Mouse (Mus musculus) stomach, postnatal 0 days (tissue): ENCODE measurements around the gene Abhd14a. TPM values are rescaled to one million over a fixed set of nuclear protein-coding genes. Genes with fewer than 3 reads are reported as not detected.

ENCODE experiments used
- ATAC-seq: fragments of 200-750 bp; cut with Nextera tagmentation; 2 replicates; pipeline ENCODE4 v1.8.0; 2017; ENCODE audit not compliant: low FRiP score, low TSS enrichment
- DNase-seq: peaks from one replicate; pipeline ENCODE4 v3.0.0-alpha.2; 2016; ENCODE audit warnings: low spot score
- H3K27ac ChIP-seq: fragments of 300-500 bp; sonication (generic); replicated peaks from 2 replicates; pipeline ENCODE4 v1.5.1; 2014; ENCODE audit warnings: mild to moderate bottlenecking, control low read depth
- H3K27me3 ChIP-seq: fragments of 300-500 bp; sonication (generic); 2 replicates; pipeline ENCODE4 v1.6.1; 2014; ENCODE audit warnings: low read length; ENCODE audit not compliant: control insufficient read depth, insufficient read depth
- H3K36me3 ChIP-seq: fragments of 300-500 bp; sonication (generic); 2 replicates; pipeline ENCODE4 v1.6.1; 2014; ENCODE audit warnings: low read length, mixed read lengths; ENCODE audit not compliant: control insufficient read depth, insufficient read depth
- H3K4me1 ChIP-seq: fragments of 300-500 bp; sonication (generic); replicated peaks from 2 replicates; pipeline ENCODE4 v1.6.1; 2014; ENCODE audit warnings: antibody characterized with exemption; ENCODE audit not compliant: control insufficient read depth, insufficient read depth
- H3K4me2 ChIP-seq: fragments of 300-500 bp; sonication (generic); replicated peaks from 2 replicates; pipeline ENCODE4 v1.6.1; 2014; ENCODE audit warnings: low read depth, mild to moderate bottlenecking, control low read depth, moderate library complexity
- H3K4me3 ChIP-seq: fragments of 300-500 bp; sonication (generic); 2 replicates; pipeline ENCODE4 v1.5.1; 2014; ENCODE audit warnings: low read depth, low read length, control low read depth
- H3K9ac ChIP-seq: fragments of 300-500 bp; sonication (generic); 2 replicates; pipeline ENCODE4 v1.6.1; 2014; ENCODE audit warnings: mild to moderate bottlenecking, low read length, control low read depth, mixed read lengths
- H3K9me3 ChIP-seq: fragments of 300-500 bp; sonication (generic); 2 replicates; pipeline ENCODE4 v1.6.1; 2016; ENCODE audit warnings: low read length; ENCODE audit not compliant: control insufficient read depth
- CTCF ChIP-seq: IDR thresholded peaks from 2 replicates; pipeline ENCODE4 v1.5.1; 2016; ENCODE audit warnings: antibody characterized with exemption, low read depth, mild to moderate bottlenecking, moderate library complexity
- EP300 ChIP-seq: optimal IDR thresholded peaks from 2 replicates; pipeline ENCODE3; 2016; ENCODE audit warnings: antibody characterized with exemption
- WGBS: fragments of 180-500 bp; shearing (Covaris S2); extraction: QIAGEN DNeasy Blood & Tissue Kit; methylation state at CpG from one replicate; pipeline ENCODE4 v1.1.7; 2014; 5-methylcytosine and 5-hydroxymethylcytosine counted together
- polyA plus RNA-seq: library from polyadenylated mRNA; unstranded; fragments of >200 nt; fragmentation: Nextera tagmentation; extraction: Ambion mirVana; gene quantifications from 2 replicates; pipeline ENCODE4 v1.2.1, GENCODE M21; 2015

Gene Abhd14a
- polyA plus RNA-seq, 1 experiment from 2014 or later, result 23.2 TPM

DNA sequence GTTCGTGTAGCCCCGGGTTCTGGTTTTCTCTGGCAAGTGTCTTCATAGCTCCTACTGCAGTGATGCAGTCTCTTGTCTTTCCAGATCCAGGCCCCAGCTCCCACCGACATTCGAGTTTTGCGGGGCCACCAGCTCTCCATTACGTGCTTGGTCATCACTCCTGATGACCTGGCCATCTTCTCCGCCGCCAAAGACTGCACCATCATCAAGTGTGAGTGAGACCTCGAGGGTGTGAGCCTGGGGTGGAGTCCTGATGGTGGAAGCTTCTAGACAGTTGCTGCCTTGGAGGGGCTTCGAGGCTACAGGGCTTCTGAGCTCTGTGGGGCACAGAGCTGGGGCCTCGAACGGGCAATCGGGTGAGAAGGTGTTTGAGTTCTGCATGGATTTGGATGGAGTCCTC is 34.2 kb upstream of the Abhd14a start:
- Histone ChIP-seq H3K36me3 (peaks cover 11% of the 10 kb centered on the region; the same call in 1 of the 2 replicates), H3K9me3 (no peaks in the 10 kb centered on the region), H3K9ac (no peak overlapping the region), H3K4me2 (no peak overlapping the region), H3K4me3 (no peak overlapping the region), H3K27ac (no peak overlapping the region), H3K4me1 (no peaks in the 10 kb centered on the region; the same call in 1 of the 2 replicates), H3K27me3 (no peaks in the 10 kb centered on the region)
- 94% methylated on average over 13 of the region's 13 CpGs for WGBS
- TF ChIP-seq EP300, result no peak
- no peak for TF ChIP-seq CTCF
- no peak for ATAC-seq
- DNase-seq, result no peak

DNA sequence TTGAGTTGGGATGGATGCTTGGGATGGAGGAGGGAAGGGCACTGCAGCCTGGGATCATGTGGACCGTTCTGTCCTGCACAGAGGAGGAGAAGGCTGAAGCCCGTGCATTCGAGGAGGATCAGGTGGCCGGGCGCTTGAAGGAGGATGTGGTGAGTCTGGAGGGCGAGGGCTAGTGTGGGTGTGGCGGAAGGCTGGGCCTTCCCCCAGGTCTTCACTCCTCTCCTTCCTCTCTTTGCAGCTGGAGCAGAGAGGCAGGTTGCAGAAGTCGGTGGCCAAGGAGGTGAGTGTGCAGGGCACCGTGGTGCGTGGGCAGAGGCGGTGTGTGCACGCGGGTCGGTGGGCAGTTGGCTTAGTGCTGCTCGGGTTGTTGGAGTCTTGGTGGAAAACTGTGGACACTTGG is 33.6 kb upstream of the Abhd14a start:
- Histone ChIP-seq H3K4me3 (no peak overlapping the region), H3K4me1 (no peaks in the 10 kb centered on the region; the same call in 1 of the 2 replicates), H3K9me3 (no peaks in the 10 kb centered on the region), H3K27me3 (no peaks in the 10 kb centered on the region), H3K27ac (no peak overlapping the region), H3K9ac (no peak overlapping the region), H3K4me2 (no peak overlapping the region), H3K36me3 (peaks cover 11% of the 10 kb centered on the region; the same call in 1 of the 2 replicates)
- DNase-seq (no peak), ATAC-seq (no peak)
- TF ChIP-seq EP300 (no peak), CTCF (no peak)
- WGBS, result 93% methylated on average over 15 of the region's 15 CpGs

DNA sequence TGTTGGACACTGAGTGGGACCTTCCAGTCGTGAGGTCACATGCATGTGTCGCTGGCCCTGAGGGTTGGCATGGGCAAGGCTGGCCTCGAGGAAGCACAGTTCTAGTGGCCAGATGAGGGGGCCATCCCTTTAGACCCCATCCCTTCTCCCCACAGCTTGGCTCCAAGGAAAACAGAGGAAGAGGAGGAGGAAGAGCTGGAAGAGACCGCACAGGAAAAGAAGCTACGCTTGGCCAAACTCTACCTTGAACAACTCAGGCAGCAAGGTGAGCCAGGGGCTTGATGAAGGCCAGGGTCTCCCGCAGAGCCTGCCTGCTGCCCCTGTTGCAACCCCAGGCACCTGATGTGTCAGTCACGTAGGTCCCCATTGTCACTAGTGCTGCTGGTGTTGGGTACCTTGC is 33.1 kb upstream of the Abhd14a start:
- no peak for ATAC-seq
- peaks cover 11% of the 10 kb centered on the region; the same call in 1 of the 2 replicates for H3K36me3 ChIP-seq

DNA sequence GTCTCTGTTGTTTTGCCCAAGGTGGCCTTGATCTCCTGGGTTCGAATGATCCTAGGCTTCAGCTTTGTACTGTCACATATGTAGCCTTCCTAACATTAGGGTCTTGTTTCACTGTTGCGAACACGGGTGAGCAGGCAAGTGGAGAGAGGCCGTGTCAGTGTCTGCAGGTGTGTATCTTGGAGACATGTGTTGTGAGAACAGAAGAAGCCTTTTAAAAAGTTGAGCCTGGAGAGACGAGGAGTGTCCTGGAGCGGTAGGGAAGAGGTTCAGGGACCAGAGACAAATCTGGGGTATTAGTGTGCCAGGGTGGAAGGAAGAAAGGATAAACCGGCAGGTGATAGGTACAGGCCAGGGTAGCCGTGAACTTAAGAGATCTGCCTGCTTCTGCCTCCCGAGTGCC is 30.6 kb upstream of the Abhd14a start:
- Histone ChIP-seq H3K36me3 (peaks cover 7% of the 10 kb centered on the region; the same call in 1 of the 2 replicates), H3K9me3 (no peaks in the 10 kb centered on the region), H3K27ac (no peak overlapping the region), H3K27me3 (no peaks in the 10 kb centered on the region), H3K4me2 (peak overlapping the region; percentile 90), H3K4me1 (peaks cover 4% of the 10 kb centered on the region; the same call in 1 of the 2 replicates), H3K4me3 (peak overlapping the region; percentile 58), H3K9ac (peak overlapping the region; percentile 71)
- no peak for ATAC-seq
- no peak for TF ChIP-seq CTCF
- TF ChIP-seq EP300, result no peak
- no peak for DNase-seq
- WGBS, result 77% methylated on average over 9 of the region's 9 CpGs

More for the DNA sequence above, 33.1 kb upstream of the Abhd14a start:
- H3K9ac ChIP-seq, result no peak overlapping the region
- H3K27me3 ChIP-seq, result no peaks in the 10 kb centered on the region
- no peaks in the 10 kb centered on the region; the same call in 1 of the 2 replicates for H3K4me1 ChIP-seq
- no peak for DNase-seq
- TF ChIP-seq EP300 (no peak), CTCF (no peak)
- H3K9me3 ChIP-seq, result no peaks in the 10 kb centered on the region
- no peak overlapping the region for H3K4me2 ChIP-seq
- H3K4me3 ChIP-seq, result no peak overlapping the region
- 95% methylated on average over 7 of the region's 7 CpGs for WGBS
- H3K27ac ChIP-seq, result no peak overlapping the region

DNA sequence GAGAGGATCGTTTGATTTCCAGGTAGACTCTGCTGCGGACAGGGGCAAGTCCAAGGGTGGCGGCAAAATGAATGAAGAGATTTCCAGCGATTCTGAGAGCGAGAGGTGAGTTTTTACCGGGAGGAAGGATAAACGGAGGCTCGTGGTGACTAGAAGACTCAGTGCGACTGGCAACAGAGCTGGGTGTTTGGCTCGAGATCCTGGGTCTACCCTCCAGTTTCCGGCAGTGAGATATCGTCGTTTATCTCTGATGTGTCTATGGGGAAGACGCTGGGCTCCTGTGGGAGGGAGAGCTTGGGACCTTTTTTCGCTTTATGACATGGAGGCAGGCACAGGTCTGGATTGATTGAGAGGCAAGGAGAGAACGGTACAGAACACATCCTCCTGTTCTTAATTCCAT is 30.2 kb upstream of the Abhd14a start:
- Histone ChIP-seq H3K4me1 (peaks cover 4% of the 10 kb centered on the region; the same call in 1 of the 2 replicates), H3K27me3 (no peaks in the 10 kb centered on the region), H3K4me2 (peak overlapping the region; percentile 90), H3K36me3 (peaks cover 3% of the 10 kb centered on the region; the same call in 1 of the 2 replicates), H3K9ac (peak overlapping the region; percentile 71), H3K4me3 (peak overlapping the region; percentile 58), H3K27ac (0 out of 2 replicates have a peak overlapping the region, but pooled peaks have one; percentile 40), H3K9me3 (no peaks in the 10 kb centered on the region)
- DNase-seq (no peak), ATAC-seq (no peak)
- TF ChIP-seq CTCF, result no peak
- TF ChIP-seq EP300, result no peak
- WGBS, result 2% methylated on average over 16 of the region's 16 CpGs

DNA sequence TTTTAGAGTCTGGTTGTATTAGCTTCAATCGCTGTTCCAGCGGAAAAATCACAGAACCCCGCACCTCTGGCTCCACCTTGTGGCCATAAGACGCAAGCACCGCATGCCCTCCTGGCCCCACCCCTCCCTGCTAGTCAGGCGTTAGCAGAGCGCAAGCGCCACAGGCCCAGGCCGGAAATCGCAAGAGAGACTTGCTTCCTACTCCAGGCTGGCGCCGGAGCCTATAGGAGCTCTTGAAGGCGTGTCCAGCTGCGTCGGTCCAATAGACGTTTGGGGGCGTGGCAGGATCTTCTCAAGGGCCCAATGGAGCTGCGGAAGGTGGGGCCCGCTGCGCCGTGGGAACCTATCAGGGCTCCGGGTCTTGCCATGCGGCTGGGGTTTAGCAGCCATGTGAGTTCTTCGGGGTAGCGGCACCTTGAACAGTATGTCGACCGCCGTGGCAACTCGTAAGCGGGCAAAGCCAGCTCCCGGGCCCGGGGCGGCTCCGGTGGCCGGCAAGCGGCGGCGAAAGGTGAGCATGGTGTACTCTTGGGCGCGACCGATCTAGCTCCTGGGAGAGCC is 29.5 kb upstream of the Abhd14a start, which contains the start of gene Parp3:
Parp3 (minus strand) TSS at position 26 of the 561 bp plus-strand sequence.
- Histone ChIP-seq H3K4me1 (peaks cover 4% of the 10 kb centered on the region; the same call in 1 of the 2 replicates), H3K4me3 (peak within 1 kb of the TSS; percentile 58), H3K36me3 (peaks cover 2% of the 10 kb centered on the region; the same call in 1 of the 2 replicates), H3K9ac (peak within 1 kb of the TSS; percentile 71), H3K9me3 (no peaks in the 10 kb centered on the region), H3K4me2 (peak within 1 kb of the TSS; percentile 90), H3K27me3 (no peaks in the 10 kb centered on the region), H3K27ac (peak within 1 kb of the TSS; percentile 83)
- TF ChIP-seq CTCF (peak; percentile 98), EP300 (no peak)
- 0% methylated on average over 41 of the region's 41 CpGs for WGBS
- DNase-seq, result peak; percentile 98
- peak; percentile 98 for ATAC-seq
